Mouse (Mus musculus) embryonic facial prominence, embryonic 10.5 days (tissue): ENCODE measurements at regions not wholly inside any gene's neighbourhood (a gene's known extent, or its start where the extent isn't known, plus 50 kb on each side); places are given as distances from the start of the nearest gene placed in this dataset.

Source experiments
- DNase-seq: peaks from one replicate; pipeline ENCODE4 v3.0.0-alpha.2; 2017; ENCODE audit warnings: low spot score
- H3K27ac ChIP-seq: fragments of 300-500 bp; sonication (generic); replicated peaks from 2 replicates; pipeline ENCODE4 v1.5.1; 2016; ENCODE audit warnings: mild to moderate bottlenecking
- H3K27me3 ChIP-seq: fragments of 300-500 bp; sonication (generic); replicated peaks from 2 replicates; pipeline ENCODE4 v1.6.1; 2016; ENCODE audit warnings: low read depth, mild to moderate bottlenecking; ENCODE audit not compliant: poor library complexity, severe bottlenecking
- H3K36me3 ChIP-seq: fragments of 300-500 bp; sonication (generic); replicated peaks from 2 replicates; pipeline ENCODE4 v1.6.1; 2016; ENCODE audit warnings: mild to moderate bottlenecking, moderate library complexity
- H3K4me1 ChIP-seq: fragments of 300-500 bp; sonication (generic); 2 replicates; pipeline ENCODE4 v1.6.1; 2016
- H3K4me3 ChIP-seq: fragments of 300-500 bp; sonication (generic); 2 replicates; pipeline ENCODE4 v1.5.1; 2016; ENCODE audit warnings: mild to moderate bottlenecking, moderate library complexity
- H3K9me3 ChIP-seq: fragments of 300-500 bp; sonication (generic); 2 replicates; pipeline ENCODE4 v1.6.1; 2016; ENCODE audit warnings: mild to moderate bottlenecking
- WGBS: fragments of 180-500 bp; shearing (Covaris S2); methylation state at CpG from one replicate; pipeline ENCODE4 v1.1.7; 2016; 5-methylcytosine and 5-hydroxymethylcytosine counted together

DNA sequence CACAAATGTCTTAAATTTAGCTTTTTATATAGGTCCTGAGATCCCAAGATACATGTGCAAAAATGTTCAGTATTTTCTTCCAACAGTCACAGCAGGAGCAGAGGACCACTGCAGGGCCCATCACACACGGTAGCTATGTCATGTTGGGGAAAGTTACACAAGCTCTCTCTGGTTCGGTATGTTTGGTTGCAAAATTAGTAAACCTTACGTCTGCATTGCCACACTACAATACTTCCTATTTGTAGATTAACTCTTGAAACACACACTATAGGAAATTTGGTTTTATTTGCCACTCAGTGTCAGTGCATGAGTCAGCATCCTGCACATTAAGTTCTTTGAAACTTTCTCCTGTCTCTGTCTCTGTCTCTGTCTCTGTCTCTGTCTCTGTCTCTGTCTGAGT, 82.0 kb downstream of the Cth start:
- Histone ChIP-seq H3K36me3 (no peaks in the 10 kb centered on the region), H3K9me3 (no peaks in the 10 kb centered on the region), H3K27ac (no peak overlapping the region), H3K4me1 (no peaks in the 10 kb centered on the region), H3K4me3 (no peak overlapping the region), H3K27me3 (no peaks in the 10 kb centered on the region)
- WGBS = 87% methylated on average over 3 of the region's 3 CpGs
- no peak for DNase-seq

DNA sequence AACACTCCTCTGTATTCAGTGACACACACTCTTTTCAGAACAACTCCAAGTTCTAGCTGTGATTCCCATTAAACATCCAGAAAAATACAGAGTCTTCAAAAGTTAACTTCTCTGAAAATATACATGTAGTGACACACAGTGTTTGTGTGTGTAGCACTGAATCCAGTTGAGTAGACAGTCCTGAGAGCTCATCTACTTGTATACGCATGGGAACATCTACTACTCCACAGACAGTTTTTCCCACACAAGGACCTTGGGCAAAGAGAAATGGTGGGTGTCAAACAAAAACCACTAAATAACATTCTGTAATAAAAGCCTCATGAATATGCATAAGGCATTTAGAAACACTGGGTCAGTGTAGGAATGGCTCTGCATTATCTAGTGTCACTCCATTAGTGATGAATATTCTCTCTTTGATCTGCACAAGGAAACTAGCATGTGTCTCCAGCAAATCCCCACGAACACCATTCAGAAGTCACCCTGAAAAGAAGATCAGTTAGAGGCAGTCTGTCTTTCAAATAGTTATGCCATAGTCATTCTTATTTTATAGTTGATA, 83.6 kb downstream of the Cth start:
- Histone ChIP-seq H3K27ac (no peak overlapping the region), H3K36me3 (no peaks in the 10 kb centered on the region), H3K4me1 (no peaks in the 10 kb centered on the region), H3K27me3 (no peaks in the 10 kb centered on the region), H3K9me3 (no peaks in the 10 kb centered on the region), H3K4me3 (no peak overlapping the region)
- 79% methylated on average over 2 of the region's 2 CpGs for WGBS
- DNase-seq = no peak

DNA sequence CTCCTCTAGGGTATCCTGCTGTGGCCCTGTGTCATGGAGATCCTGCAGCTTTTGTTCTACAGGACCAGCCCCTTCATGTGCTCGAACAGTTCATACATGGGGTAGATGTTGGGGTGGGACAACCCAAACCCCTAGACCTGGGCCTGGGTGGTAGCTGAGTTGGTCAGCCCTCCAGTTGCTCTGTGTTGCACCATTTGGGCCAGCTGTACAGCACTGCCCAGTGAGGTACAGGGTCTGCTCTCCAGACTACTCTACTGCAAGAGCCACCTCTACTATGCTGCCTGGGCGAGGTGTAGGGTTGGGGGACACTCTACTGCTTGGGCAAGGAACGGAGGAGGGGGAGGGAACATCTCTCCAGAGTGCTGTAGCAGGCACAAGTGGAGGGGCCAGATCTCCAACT, 120.6 kb downstream of the Cth start:
- no peak overlapping the region for H3K4me3 ChIP-seq
- H3K4me1 ChIP-seq = no peaks in the 10 kb centered on the region
- no peaks in the 10 kb centered on the region for H3K9me3 ChIP-seq
- H3K27ac ChIP-seq = no peak overlapping the region
- 65% methylated on average over 3 of the region's 3 CpGs for WGBS
- no peaks in the 10 kb centered on the region for H3K27me3 ChIP-seq
- no peaks in the 10 kb centered on the region for H3K36me3 ChIP-seq
- DNase-seq = no peak

DNA sequence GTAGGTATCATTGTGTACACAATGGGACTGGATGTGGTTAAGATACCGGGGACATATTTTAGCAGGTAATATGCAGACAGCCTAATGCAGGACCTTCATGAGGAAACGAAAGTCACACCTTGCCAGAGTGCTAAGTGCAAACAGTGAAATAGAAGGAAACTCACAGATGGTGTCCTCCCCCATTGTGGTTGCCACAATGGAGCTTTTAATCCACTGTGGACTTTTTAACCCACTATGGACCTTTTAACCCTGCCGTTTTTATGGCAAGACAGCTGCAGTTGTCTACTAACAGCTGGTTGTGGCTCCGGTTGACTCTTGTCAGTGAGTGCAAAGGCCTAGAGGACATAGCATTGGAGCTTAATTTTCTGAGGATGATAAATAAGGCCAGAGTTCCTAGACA, 121.5 kb downstream of the Cth start:
- no peak for DNase-seq
- WGBS = 78% methylated on average over 4 of the region's 4 CpGs
- no peaks in the 10 kb centered on the region for H3K9me3 ChIP-seq

DNA sequence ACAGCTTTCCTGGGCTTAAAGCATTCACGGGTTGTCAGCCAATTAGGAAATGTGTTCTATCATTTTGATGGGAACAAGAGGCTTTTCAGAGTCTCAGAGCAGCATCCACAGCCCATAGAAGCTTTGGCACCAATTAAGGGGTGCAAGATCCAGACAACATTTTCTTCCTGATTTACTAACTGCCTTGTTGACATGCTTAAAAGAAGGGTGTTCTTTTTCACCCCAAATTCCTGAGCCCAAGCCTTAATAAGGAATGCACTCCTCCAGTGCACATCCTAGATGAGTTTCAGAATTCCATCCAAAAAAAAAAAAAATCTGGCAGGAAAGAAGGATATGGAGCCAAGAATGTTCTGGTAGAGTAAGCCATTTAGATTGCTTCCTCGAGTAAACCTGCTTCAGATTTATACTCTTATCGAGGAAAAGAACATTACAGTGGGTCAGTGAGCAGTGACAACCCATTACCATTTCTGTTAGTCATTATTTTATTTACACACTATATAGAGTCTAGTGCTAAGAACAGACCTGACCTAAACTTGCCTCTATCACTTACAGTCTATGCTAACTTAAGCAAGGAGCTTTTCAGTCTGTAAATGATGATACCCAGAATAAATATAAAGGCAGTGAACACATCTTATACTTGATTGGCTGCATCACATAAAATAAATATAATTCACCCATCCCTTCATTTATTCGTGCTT, 137.2 kb downstream of the Cth start:
- H3K4me1 ChIP-seq = no peaks in the 10 kb centered on the region
- no peak overlapping the region for H3K27ac ChIP-seq
- 69% methylated on average over 4 of the region's 4 CpGs for WGBS
- H3K4me3 ChIP-seq = no peak overlapping the region
- no peaks in the 10 kb centered on the region for H3K36me3 ChIP-seq
- H3K27me3 ChIP-seq = no peaks in the 10 kb centered on the region
- DNase-seq = no peak
- H3K9me3 ChIP-seq = no peaks in the 10 kb centered on the region

More for the DNA sequence above, 121.5 kb downstream of the Cth start:
- no peaks in the 10 kb centered on the region for H3K4me1 ChIP-seq
- H3K4me3 ChIP-seq = no peak overlapping the region
- no peaks in the 10 kb centered on the region for H3K36me3 ChIP-seq
- no peak overlapping the region for H3K27ac ChIP-seq
- H3K27me3 ChIP-seq = no peaks in the 10 kb centered on the region

DNA sequence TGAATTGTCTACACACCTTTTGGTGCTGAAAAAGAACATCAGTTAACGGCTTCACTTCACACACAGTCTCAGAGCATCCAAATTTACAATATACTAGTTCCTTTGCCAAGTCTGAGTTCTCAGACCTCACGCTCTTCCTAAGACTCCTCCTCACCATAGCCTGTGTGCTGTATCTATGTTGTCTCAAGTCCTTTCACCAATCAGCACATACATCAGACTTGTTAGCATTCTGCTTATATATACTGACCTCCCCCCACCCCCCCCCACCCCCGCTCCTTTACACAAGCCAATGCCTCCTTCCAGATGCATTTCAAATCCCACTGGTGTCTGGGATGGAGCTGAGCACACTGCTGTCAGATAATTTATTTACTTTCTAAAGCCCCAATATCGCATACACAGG, 143.8 kb downstream of the Cth start:
- WGBS = 78% methylated on average over 4 of the region's 4 CpGs
- DNase-seq = no peak
- no peaks in the 10 kb centered on the region for H3K4me1 ChIP-seq
- no peaks in the 10 kb centered on the region for H3K36me3 ChIP-seq
- no peak overlapping the region for H3K4me3 ChIP-seq
- no peaks in the 10 kb centered on the region for H3K9me3 ChIP-seq
- H3K27ac ChIP-seq = no peak overlapping the region
- H3K27me3 ChIP-seq = no peaks in the 10 kb centered on the region

DNA sequence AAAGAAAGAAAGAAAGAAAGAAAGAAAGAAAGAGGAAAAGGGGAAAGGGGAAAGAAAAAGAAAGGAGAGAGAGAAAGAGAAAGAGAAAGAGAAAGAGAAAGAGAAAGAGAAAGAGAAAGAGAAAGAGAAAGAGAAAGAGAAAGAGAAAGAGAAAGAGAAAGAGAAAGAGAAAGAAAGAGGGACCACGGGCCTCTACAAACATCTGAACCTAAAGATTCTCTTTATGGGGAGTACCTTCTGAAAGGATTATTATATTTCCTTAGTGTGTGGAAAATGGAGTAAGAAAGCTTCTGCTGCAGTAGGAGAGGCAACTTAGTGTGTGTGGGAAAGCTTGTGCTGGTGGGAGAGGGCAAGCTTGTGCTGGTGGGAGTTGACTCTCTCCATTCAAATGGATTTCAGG, 147.1 kb downstream of the Cth start:
- 89% methylated on average over 1 of the region's 1 CpGs for WGBS
- H3K27me3 ChIP-seq = no peaks in the 10 kb centered on the region

DNA sequence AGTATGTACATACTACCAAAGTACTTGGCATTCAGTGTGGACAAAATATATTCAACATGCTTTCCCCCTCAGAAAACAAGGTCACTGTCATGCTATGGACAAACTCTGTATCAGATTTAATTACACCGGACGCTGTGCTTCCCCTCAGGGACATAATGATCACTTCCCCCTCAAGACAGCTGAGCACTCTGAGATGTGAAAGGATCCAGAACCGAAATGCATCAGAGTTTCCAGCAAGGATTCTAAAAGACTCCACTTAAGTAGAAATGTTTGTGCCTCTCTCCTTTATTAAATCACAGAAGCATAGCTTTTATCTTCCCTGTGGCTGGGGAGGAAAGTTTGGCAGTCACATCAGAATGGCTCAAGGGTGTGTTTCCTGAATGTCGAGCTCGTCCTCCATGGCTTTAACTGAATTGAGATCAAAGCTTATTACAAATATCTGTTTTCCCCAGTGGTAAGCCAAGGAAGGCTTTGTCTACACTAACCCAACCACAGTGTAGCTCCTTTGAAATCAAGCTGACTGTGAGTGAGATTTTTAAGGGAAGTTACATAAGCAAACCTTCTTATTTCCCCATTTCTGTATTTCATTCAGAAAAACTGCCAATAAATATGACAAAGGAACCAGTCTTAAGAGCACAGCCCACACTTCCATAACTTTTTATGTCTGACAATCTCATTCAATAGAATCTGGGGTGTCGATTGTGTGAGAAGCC, 161.2 kb downstream of the Cth start:
- DNase-seq = no peak

More for the DNA sequence above, 147.1 kb downstream of the Cth start:
- DNase-seq = no peak
- H3K27ac ChIP-seq = no peak overlapping the region
- H3K9me3 ChIP-seq = no peaks in the 10 kb centered on the region
- no peaks in the 10 kb centered on the region for H3K36me3 ChIP-seq
- H3K4me3 ChIP-seq = no peak overlapping the region
- H3K4me1 ChIP-seq = no peaks in the 10 kb centered on the region

DNA sequence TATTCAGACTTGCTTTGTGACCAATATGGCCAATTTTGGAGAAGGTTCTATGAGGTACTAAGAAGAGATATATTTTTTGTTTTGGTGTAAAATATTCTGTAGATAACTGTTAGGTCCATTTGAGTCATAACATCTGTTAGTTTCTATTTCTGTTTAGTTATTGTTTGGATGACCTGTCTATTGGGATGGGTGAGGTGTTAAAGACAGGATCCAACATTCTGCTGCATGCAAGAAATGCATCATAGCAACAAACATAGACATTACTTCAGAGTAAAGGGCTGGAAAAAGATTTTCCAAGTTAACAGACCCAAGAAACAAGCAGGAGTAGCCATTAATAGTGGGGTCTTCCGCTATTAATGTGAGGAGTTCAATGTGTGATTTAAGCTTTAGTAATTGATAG, 165.0 kb downstream of the Cth start:
- peaks cover 6% of the 10 kb centered on the region; the same call in 1 of the 2 replicates for H3K4me1 ChIP-seq
- H3K36me3 ChIP-seq = no peaks in the 10 kb centered on the region
- no peaks in the 10 kb centered on the region for H3K9me3 ChIP-seq
- no peaks in the 10 kb centered on the region for H3K27me3 ChIP-seq
- no peak for DNase-seq
- H3K27ac ChIP-seq = no peak overlapping the region
- WGBS = 89% methylated on average over 1 of the region's 1 CpGs
- H3K4me3 ChIP-seq = no peak overlapping the region

More for the DNA sequence above, 161.2 kb downstream of the Cth start:
- Histone ChIP-seq H3K4me3 (no peak overlapping the region), H3K36me3 (no peaks in the 10 kb centered on the region), H3K4me1 (peaks cover 6% of the 10 kb centered on the region; the same call in 1 of the 2 replicates), H3K27ac (no peak overlapping the region), H3K9me3 (no peaks in the 10 kb centered on the region), H3K27me3 (no peaks in the 10 kb centered on the region)
- WGBS = 46% methylated on average over 6 of the region's 6 CpGs

DNA sequence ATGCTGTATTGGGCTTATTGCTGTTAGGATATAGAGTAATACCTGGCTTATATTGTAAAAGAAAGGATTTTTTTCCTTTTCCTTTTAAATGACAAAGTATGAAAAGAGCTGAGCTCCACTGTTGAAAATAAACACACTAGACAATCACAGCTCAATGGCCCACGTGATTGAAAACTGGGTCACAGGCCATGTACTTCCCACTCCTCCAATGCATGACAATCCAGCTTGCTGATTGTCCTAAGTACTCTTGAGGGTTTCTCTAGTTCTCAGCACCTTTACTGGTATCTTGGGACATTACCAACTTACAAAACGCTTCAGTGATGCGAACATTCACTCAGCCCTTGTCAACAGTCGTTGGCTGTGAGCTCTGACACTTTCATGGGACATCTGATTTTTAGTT, 170.1 kb downstream of the Cth start:
- H3K36me3 ChIP-seq = no peaks in the 10 kb centered on the region
- no peak overlapping the region for H3K27ac ChIP-seq
- H3K27me3 ChIP-seq = no peaks in the 10 kb centered on the region
- H3K4me1 ChIP-seq = no peaks in the 10 kb centered on the region
- H3K4me3 ChIP-seq = no peak overlapping the region
- no peaks in the 10 kb centered on the region for H3K9me3 ChIP-seq
- 86% methylated on average over 4 of the region's 4 CpGs for WGBS
- DNase-seq = no peak

DNA sequence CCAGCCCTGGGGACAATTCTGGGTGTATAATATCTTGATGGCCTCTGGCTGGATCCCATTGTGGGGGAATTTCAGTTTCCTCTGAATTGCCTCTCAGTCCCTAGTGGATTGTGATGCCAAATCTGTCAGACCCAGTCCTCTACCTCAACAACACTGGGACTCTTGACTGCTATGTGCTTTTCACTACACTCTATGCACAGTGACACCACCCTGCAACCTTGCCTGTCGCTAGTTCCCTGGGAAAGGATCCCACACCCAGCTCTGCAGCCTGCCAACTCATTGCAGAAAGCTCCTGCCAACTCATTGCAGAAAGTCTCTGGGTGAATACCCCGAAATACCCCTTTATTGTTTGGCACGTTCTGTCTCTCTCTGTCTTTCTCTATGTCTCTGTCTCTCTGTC, 174.6 kb downstream of the Cth start:
- Histone ChIP-seq H3K36me3 (no peaks in the 10 kb centered on the region), H3K9me3 (no peaks in the 10 kb centered on the region)
- 83% methylated on average over 3 of the region's 3 CpGs for WGBS

DNA sequence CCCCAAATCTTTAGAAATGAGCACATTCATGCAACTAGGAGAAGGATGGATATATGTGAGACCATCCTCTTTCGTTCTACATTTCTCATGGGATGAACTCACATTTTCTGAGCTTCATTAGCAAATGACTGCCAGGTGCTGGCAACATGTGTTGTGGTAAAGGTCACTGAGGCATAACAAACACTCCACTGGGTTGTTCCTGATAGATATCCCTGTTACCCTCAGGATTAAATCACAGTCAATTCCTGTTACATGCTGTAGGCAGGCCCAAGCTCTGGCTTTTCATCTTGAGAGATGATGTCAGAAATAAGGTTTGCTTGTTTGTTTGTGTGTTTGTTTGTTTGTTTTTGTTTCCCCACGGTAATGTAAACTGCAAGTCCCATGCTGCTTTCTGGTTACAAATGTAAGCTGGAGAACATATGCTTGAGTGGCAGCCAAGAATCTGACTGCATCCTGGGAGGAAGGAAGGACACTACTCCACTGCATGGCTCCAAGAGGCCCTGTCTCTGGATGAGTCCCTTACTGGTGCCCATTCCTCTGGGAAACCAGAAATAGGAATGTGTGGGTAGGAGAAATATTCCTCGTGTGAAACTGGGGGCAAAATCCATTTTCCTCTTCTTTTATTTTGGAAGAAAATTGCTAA, 176.4 kb downstream of the Cth start:
- Histone ChIP-seq H3K27me3 (no peaks in the 10 kb centered on the region), H3K4me3 (no peak overlapping the region), H3K9me3 (no peaks in the 10 kb centered on the region), H3K27ac (no peak overlapping the region), H3K36me3 (no peaks in the 10 kb centered on the region), H3K4me1 (no peaks in the 10 kb centered on the region)
- 59% methylated on average over 3 of the region's 3 CpGs for WGBS
- no peak for DNase-seq

More for the DNA sequence above, 174.6 kb downstream of the Cth start:
- Histone ChIP-seq H3K4me1 (no peaks in the 10 kb centered on the region), H3K27me3 (no peaks in the 10 kb centered on the region), H3K27ac (no peak overlapping the region), H3K4me3 (no peak overlapping the region)
- no peak for DNase-seq

DNA sequence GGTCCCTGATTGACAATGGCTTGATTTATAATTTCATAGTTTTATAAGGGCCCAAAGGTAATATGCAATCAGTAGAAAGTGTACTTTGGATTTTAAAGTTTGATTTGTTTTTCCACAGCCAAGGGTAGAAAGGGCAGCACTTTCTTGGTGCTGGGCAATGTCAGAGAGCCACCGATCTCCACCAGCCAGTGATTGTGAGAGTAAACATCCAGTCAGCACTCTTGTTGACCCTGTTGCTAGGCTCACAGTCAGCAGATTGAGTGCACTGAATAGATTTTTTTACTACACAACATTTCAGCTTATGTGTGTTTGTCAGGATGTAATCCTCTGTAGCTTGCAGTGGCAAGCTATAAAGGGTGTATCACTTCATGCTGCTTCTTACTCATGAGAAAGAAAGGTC, 176.3 kb downstream of the Ptger3 start:
- DNase-seq = no peak
- Histone ChIP-seq H3K4me3 (no peak overlapping the region), H3K27ac (no peak overlapping the region), H3K36me3 (no peaks in the 10 kb centered on the region), H3K4me1 (no peaks in the 10 kb centered on the region), H3K9me3 (no peaks in the 10 kb centered on the region), H3K27me3 (no peaks in the 10 kb centered on the region)
- WGBS = 87% methylated on average over 1 of the region's 1 CpGs
